Mouse (Mus musculus): ENCODE measurements at regions not wholly inside any gene's neighbourhood (a gene's known extent, or its start where the extent isn't known, plus 50 kb on each side); places are given as distances from the start of the nearest gene placed in this dataset.

GRCm38 (mm10) chr1:76336011-76336410, 789.9 kb downstream of the Slc4a3 start:
- Histone ChIP-seq H3K4me3 (ENCODE audit: insufficient read depth, poor library complexity, severe bottlenecking) (no peak overlapping the region), H3K79me3 (ENCODE audit: low read depth) (no peaks in the 10 kb centered on the region), H3K27me3 (ENCODE audit: control insufficient read depth, insufficient read depth, insufficient read length) (no peaks in the 10 kb centered on the region), H3K79me2 (ENCODE audit: control insufficient read depth, insufficient read depth) (no peaks in the 10 kb centered on the region), H3K36me3 (ENCODE audit: control insufficient read depth, insufficient read depth) (no peaks in the 10 kb centered on the region), H3ac (ENCODE audit: control insufficient read depth, insufficient read length, low read depth) (no peak overlapping the region)
- no peak for TF ChIP-seq USF1 (IDR thresholded peaks at IDR 0.05; ENCODE audit: low read depth)
- no peak for TF ChIP-seq MAX (IDR thresholded peaks at IDR 0.05)
- TF ChIP-seq MYOD1 (IDR thresholded peaks at IDR 0.05; ENCODE audit: control insufficient read depth, insufficient read length, low read depth) = no peak
- no peak for TF ChIP-seq CEBPB (IDR thresholded peaks at IDR 0.05; ENCODE audit: low read depth)
- no peak for TF ChIP-seq MYOG (IDR thresholded peaks at IDR 0.05; ENCODE audit: control insufficient read depth, extremely low read depth, insufficient read length)
- TF ChIP-seq FOSL1 (IDR thresholded peaks at IDR 0.05; ENCODE audit: insufficient read depth, low read length, poor library complexity, severe bottlenecking) = no peak

- TF ChIP-seq CEBPB (IDR thresholded peaks at IDR 0.05; ENCODE audit: low read depth) = no peak
- no peak for TF ChIP-seq MYOD1 (IDR thresholded peaks at IDR 0.05; ENCODE audit: control insufficient read depth, insufficient read length, low read depth)
- TF ChIP-seq USF1 (IDR thresholded peaks at IDR 0.05; ENCODE audit: low read depth) = no peak
- TF ChIP-seq MAX (IDR thresholded peaks at IDR 0.05) = no peak
- no peak for TF ChIP-seq MYOG (IDR thresholded peaks at IDR 0.05; ENCODE audit: control insufficient read depth, extremely low read depth, insufficient read length)
- TF ChIP-seq CTCF (IDR thresholded peaks at IDR 0.05; ENCODE audit: control insufficient read depth, insufficient read depth, insufficient read length) = no peak
- no peak for TF ChIP-seq FOSL1 (IDR thresholded peaks at IDR 0.05; ENCODE audit: insufficient read depth, low read length, poor library complexity, severe bottlenecking)
- no peak overlapping the region for H3ac ChIP-seq (ENCODE audit: control insufficient read depth, insufficient read length, low read depth)
- H3K4me3 ChIP-seq (ENCODE audit: insufficient read depth, poor library complexity, severe bottlenecking) = no peak overlapping the region
- no peaks in the 10 kb centered on the region for H3K79me3 ChIP-seq (ENCODE audit: low read depth)
- no peaks in the 10 kb centered on the region for H3K36me3 ChIP-seq (ENCODE audit: control insufficient read depth, insufficient read depth)
- no peaks in the 10 kb centered on the region for H3K79me2 ChIP-seq (ENCODE audit: control insufficient read depth, insufficient read depth)
- H3K27me3 ChIP-seq (ENCODE audit: control insufficient read depth, insufficient read depth, insufficient read length) = no peaks in the 10 kb centered on the region
Measured at GRCm38 (mm10) chr1:76362106-76362505, 816.0 kb downstream of the Slc4a3 start.

GRCm38 (mm10) chr1:76373931-76374330, 827.9 kb downstream of the Slc4a3 start:
- Histone ChIP-seq H3K4me3 (ENCODE audit: insufficient read depth, poor library complexity, severe bottlenecking) (no peak overlapping the region), H3K36me3 (ENCODE audit: control insufficient read depth, insufficient read depth) (no peaks in the 10 kb centered on the region), H3ac (ENCODE audit: control insufficient read depth, insufficient read length, low read depth) (no peak overlapping the region), H3K27me3 (ENCODE audit: control insufficient read depth, insufficient read depth, insufficient read length) (no peaks in the 10 kb centered on the region), H3K79me2 (ENCODE audit: control insufficient read depth, insufficient read depth) (no peaks in the 10 kb centered on the region), H3K79me3 (ENCODE audit: low read depth) (no peaks in the 10 kb centered on the region)
- TF ChIP-seq FOSL1 (IDR thresholded peaks at IDR 0.05; ENCODE audit: insufficient read depth, low read length, poor library complexity, severe bottlenecking) (no peak), MAX (IDR thresholded peaks at IDR 0.05) (no peak), MYOG (IDR thresholded peaks at IDR 0.05; ENCODE audit: control insufficient read depth, extremely low read depth, insufficient read length) (no peak), MYOD1 (IDR thresholded peaks at IDR 0.05; ENCODE audit: control insufficient read depth, insufficient read length, low read depth) (no peak), CEBPB (IDR thresholded peaks at IDR 0.05; ENCODE audit: low read depth) (no peak), USF1 (IDR thresholded peaks at IDR 0.05; ENCODE audit: low read depth) (no peak), CTCF (IDR thresholded peaks at IDR 0.05; ENCODE audit: control insufficient read depth, insufficient read depth, insufficient read length) (no peak)

- H3K4me3 ChIP-seq (ENCODE audit: insufficient read depth, poor library complexity, severe bottlenecking) = no peak overlapping the region
- H3ac ChIP-seq (ENCODE audit: control insufficient read depth, insufficient read length, low read depth) = no peak overlapping the region
- no peaks in the 10 kb centered on the region for H3K79me2 ChIP-seq (ENCODE audit: control insufficient read depth, insufficient read depth)
- no peak for TF ChIP-seq CTCF (IDR thresholded peaks at IDR 0.05; ENCODE audit: control insufficient read depth, insufficient read depth, insufficient read length)
- no peak for TF ChIP-seq MAX (IDR thresholded peaks at IDR 0.05)
- TF ChIP-seq MYOD1 (IDR thresholded peaks at IDR 0.05; ENCODE audit: control insufficient read depth, insufficient read length, low read depth) = no peak
- TF ChIP-seq USF1 (IDR thresholded peaks at IDR 0.05; ENCODE audit: low read depth) = no peak
- TF ChIP-seq CEBPB (IDR thresholded peaks at IDR 0.05; ENCODE audit: low read depth) = no peak
- TF ChIP-seq MYOG (IDR thresholded peaks at IDR 0.05; ENCODE audit: control insufficient read depth, extremely low read depth, insufficient read length) = no peak
- no peak for TF ChIP-seq FOSL1 (IDR thresholded peaks at IDR 0.05; ENCODE audit: insufficient read depth, low read length, poor library complexity, severe bottlenecking)
- no peaks in the 10 kb centered on the region for H3K79me3 ChIP-seq (ENCODE audit: low read depth)
- no peaks in the 10 kb centered on the region for H3K36me3 ChIP-seq (ENCODE audit: control insufficient read depth, insufficient read depth)
- H3K27me3 ChIP-seq (ENCODE audit: control insufficient read depth, insufficient read depth, insufficient read length) = no peaks in the 10 kb centered on the region
Measured at GRCm38 (mm10) chr1:76378154-76378553, 832.1 kb downstream of the Slc4a3 start.

- no peaks in the 10 kb centered on the region for H3K27me3 ChIP-seq (ENCODE audit: control insufficient read depth, insufficient read depth, insufficient read length)
- no peak overlapping the region for H3ac ChIP-seq (ENCODE audit: control insufficient read depth, insufficient read length, low read depth)
- no peaks in the 10 kb centered on the region for H3K79me2 ChIP-seq (ENCODE audit: control insufficient read depth, insufficient read depth)
- no peak for TF ChIP-seq MYOD1 (IDR thresholded peaks at IDR 0.05; ENCODE audit: control insufficient read depth, insufficient read length, low read depth)
- no peak for TF ChIP-seq MAX (IDR thresholded peaks at IDR 0.05)
- no peak for TF ChIP-seq FOSL1 (IDR thresholded peaks at IDR 0.05; ENCODE audit: insufficient read depth, low read length, poor library complexity, severe bottlenecking)
- no peak for TF ChIP-seq CTCF (IDR thresholded peaks at IDR 0.05; ENCODE audit: control insufficient read depth, insufficient read depth, insufficient read length)
- TF ChIP-seq USF1 (IDR thresholded peaks at IDR 0.05; ENCODE audit: low read depth) = no peak
- TF ChIP-seq MYOG (IDR thresholded peaks at IDR 0.05; ENCODE audit: control insufficient read depth, extremely low read depth, insufficient read length) = no peak
- TF ChIP-seq CEBPB (IDR thresholded peaks at IDR 0.05; ENCODE audit: low read depth) = no peak
- no peaks in the 10 kb centered on the region for H3K79me3 ChIP-seq (ENCODE audit: low read depth)
- H3K4me3 ChIP-seq (ENCODE audit: insufficient read depth, poor library complexity, severe bottlenecking) = no peak overlapping the region
- no peaks in the 10 kb centered on the region for H3K36me3 ChIP-seq (ENCODE audit: control insufficient read depth, insufficient read depth)
Measured at GRCm38 (mm10) chr1:76392536-76392935, 846.5 kb downstream of the Slc4a3 start.

GRCm38 (mm10) chr1:76394038-76394437, 848.0 kb downstream of the Slc4a3 start:
- H3ac ChIP-seq (ENCODE audit: control insufficient read depth, insufficient read length, low read depth) = no peak overlapping the region
- H3K27me3 ChIP-seq (ENCODE audit: control insufficient read depth, insufficient read depth, insufficient read length) = no peaks in the 10 kb centered on the region
- H3K4me3 ChIP-seq (ENCODE audit: insufficient read depth, poor library complexity, severe bottlenecking) = no peak overlapping the region
- TF ChIP-seq MYOD1 (IDR thresholded peaks at IDR 0.05; ENCODE audit: control insufficient read depth, insufficient read length, low read depth) (no peak), MYOG (IDR thresholded peaks at IDR 0.05; ENCODE audit: control insufficient read depth, extremely low read depth, insufficient read length) (no peak), USF1 (IDR thresholded peaks at IDR 0.05; ENCODE audit: low read depth) (no peak), FOSL1 (IDR thresholded peaks at IDR 0.05; ENCODE audit: insufficient read depth, low read length, poor library complexity, severe bottlenecking) (no peak), CTCF (IDR thresholded peaks at IDR 0.05; ENCODE audit: control insufficient read depth, insufficient read depth, insufficient read length) (no peak), MAX (IDR thresholded peaks at IDR 0.05) (no peak), CEBPB (IDR thresholded peaks at IDR 0.05; ENCODE audit: low read depth) (no peak)
- no peaks in the 10 kb centered on the region for H3K79me3 ChIP-seq (ENCODE audit: low read depth)
- no peaks in the 10 kb centered on the region for H3K36me3 ChIP-seq (ENCODE audit: control insufficient read depth, insufficient read depth)
- no peaks in the 10 kb centered on the region for H3K79me2 ChIP-seq (ENCODE audit: control insufficient read depth, insufficient read depth)

All from C2C12 (cell line).